Mouse (Mus musculus) ES-E14 (cell line): ENCODE data around the gene Tmbim4. TPM values are rescaled to one million over a fixed set of nuclear protein-coding genes. Genes with fewer than 3 reads are reported as not detected.

Experiments used
- DNase-seq: peaks from one replicate; pipeline ENCODE4 v3.0.0-alpha.2; 2013; ENCODE audit warnings: low read depth, low spot score
- H3K27ac ChIP-seq: 2 replicates; pipeline ENCODE4 v1.5.1; 2012; ENCODE audit warnings: low read depth, mild to moderate bottlenecking, low read length, moderate library complexity, mixed read lengths; ENCODE audit not compliant: poor library complexity, insufficient read depth, severe bottlenecking
- H3K36me3 ChIP-seq: 2 replicates; pipeline ENCODE4 v1.6.1; 2012; ENCODE audit warnings: mild to moderate bottlenecking, low read length, moderate library complexity, mixed read lengths; ENCODE audit not compliant: control insufficient read depth, poor library complexity, insufficient read depth, severe bottlenecking
- H3K4me1 ChIP-seq, 2 experiments: fragments of 150-350 bp in 1 of 2; sonication (generic) in 1 of 2; 2 replicates each; pipeline ENCODE4 v1.6.1; 2012; ENCODE audit warnings: low read length in 2 of 2, mild to moderate bottlenecking in 1 of 2, mixed read lengths in 1 of 2; ENCODE audit not compliant: control insufficient read depth in 2 of 2, insufficient read depth in 2 of 2, poor library complexity in 1 of 2
- H3K4me3 ChIP-seq, 2 experiments: fragments of 150-350 bp in 1 of 2; sonication (generic) in 1 of 2; 2 replicates each; pipeline ENCODE4 v1.5.1; 2012; ENCODE audit warnings: low read length in 2 of 2, low read depth in 1 of 2, mild to moderate bottlenecking in 1 of 2, mixed read lengths in 1 of 2; ENCODE audit not compliant: insufficient read depth in 1 of 2, poor library complexity in 1 of 2, severe bottlenecking in 1 of 2
- H3K9ac ChIP-seq: 2 replicates; pipeline ENCODE4 v1.6.1; 2012; ENCODE audit warnings: low read depth, mild to moderate bottlenecking, low read length, mixed read lengths; ENCODE audit not compliant: poor library complexity, insufficient read depth, severe bottlenecking
- H3K9me3 ChIP-seq: fragments of 150-350 bp; sonication (generic); 2 replicates; pipeline ENCODE4 v1.6.1; 2012; ENCODE audit warnings: low read depth, mild to moderate bottlenecking, low read length; ENCODE audit not compliant: control insufficient read depth, insufficient read depth
- CHD2 ChIP-seq: IDR thresholded peaks from 2 replicates; pipeline ENCODE4 v1.6.1; 2014; ENCODE audit warnings: mild to moderate bottlenecking, low read depth, low read length, inconsistent platforms
- HCFC1 ChIP-seq: IDR thresholded peaks from 2 replicates; pipeline ENCODE4 v1.6.1; 2012; ENCODE audit warnings: low read length, inconsistent platforms, borderline replicate concordance; ENCODE audit not compliant: insufficient read depth
- MAFK ChIP-seq: IDR thresholded peaks from 2 replicates; pipeline ENCODE4 v1.6.1; 2014; ENCODE audit warnings: mild to moderate bottlenecking, low read depth, low read length, inconsistent platforms; ENCODE audit not compliant: insufficient read depth
- ZC3H11A ChIP-seq: IDR thresholded peaks from 2 replicates; pipeline ENCODE4 v1.6.1; 2012; ENCODE audit warnings: low read depth, mild to moderate bottlenecking, inconsistent platforms, low read length, borderline replicate concordance
- ZNF384 ChIP-seq: IDR thresholded peaks from 2 replicates; pipeline ENCODE4 v1.6.1; 2012; ENCODE audit warnings: low read depth, low read length, inconsistent platforms
- in situ Hi-C, 2 experiments: fragments of 600-800 bp; cut with MboI; formaldehyde crosslinking; loops; one replicate each; pipeline ENCODE4 v1.15.1; 2025; ENCODE audit warnings: low sequenced_read_pairs in 2 of 2, inconsistent platforms in 1 of 2; ENCODE audit not compliant: unreplicated experiment in 2 of 2
- total RNA-seq: library from RNA; depleted of rRNA; stranded (reverse); fragments of 300-350 nt; gene quantifications from 2 replicates; pipeline ENCODE4 v1.2.3, GENCODE M21; 2012

Gene Tmbim4
- total RNA-seq, 1 experiment, result 125 TPM

- in situ Hi-C loops, result no loop called here
- no peak for TF ChIP-seq HCFC1
- TF ChIP-seq MAFK, result no peak
- TF ChIP-seq ZC3H11A, result no peak
- TF ChIP-seq ZNF384, result no peak
- TF ChIP-seq CHD2, result no peak
Observed at GRCm38 (mm10) chr10:120168070-120168469, 33.3 kb upstream of the Tmbim4 start.

GRCm38 (mm10) chr10:120169064-120169463, 32.3 kb upstream of the Tmbim4 start:
- peaks cover 6 to 12% of the 10 kb centered on the region in 2 experiments; a peak in 3 of 4 replicates for H3K4me1 ChIP-seq
- TF ChIP-seq ZC3H11A, result no peak
- TF ChIP-seq ZNF384, result no peak
- TF ChIP-seq MAFK, result no peak
- no peak for TF ChIP-seq CHD2
- no peak for TF ChIP-seq HCFC1
- H3K4me3 ChIP-seq, result peak overlapping the region; percentile 12 to 51; a peak in 3 of 4 replicates
- in situ Hi-C loops, result no loop called here
- 0 out of 2 replicates have a peak, but pooled peaks cover 2% of the 10 kb centered on the region for H3K9me3 ChIP-seq
- H3K36me3 ChIP-seq, result peaks cover 4% of the 10 kb centered on the region; the same call in 1 of the 2 replicates
- no peak for DNase-seq
- H3K27ac ChIP-seq, result peak overlapping the region; percentile 92; the same call in 1 of the 2 replicates
- peak overlapping the region; percentile 30; the same call in 1 of the 2 replicates for H3K9ac ChIP-seq

More at GRCm38 (mm10) chr10:120168070-120168469, 33.3 kb upstream of the Tmbim4 start:
- no peak overlapping the region for H3K9ac ChIP-seq
- no peaks in the 10 kb centered on the region for H3K36me3 ChIP-seq
- H3K4me1 ChIP-seq, result peaks cover 6 to 14% of the 10 kb centered on the region in 2 experiments; a peak in 3 of 4 replicates
- no peak overlapping the region for H3K4me3 ChIP-seq
- DNase-seq, result no peak
- peak overlapping the region; percentile 36; the same call in 1 of the 2 replicates for H3K27ac ChIP-seq
- 0 out of 2 replicates have a peak, but pooled peaks cover 2% of the 10 kb centered on the region for H3K9me3 ChIP-seq

- in situ Hi-C loops, result no loop called here
- peak overlapping the region; percentile 92; the same call in 1 of the 2 replicates for H3K27ac ChIP-seq
Observed at GRCm38 (mm10) chr10:120169841-120170240, 31.5 kb upstream of the Tmbim4 start.

GRCm38 (mm10) chr10:120170277-120170676, 31.1 kb upstream of the Tmbim4 start:
- peak overlapping the region; percentile 92; the same call in 1 of the 2 replicates for H3K27ac ChIP-seq
- no peak for TF ChIP-seq ZC3H11A
- TF ChIP-seq HCFC1, result no peak
- no peak for TF ChIP-seq MAFK
- TF ChIP-seq ZNF384, result peak; percentile 17; the same call in 1 of the 2 replicates
- no peak for TF ChIP-seq CHD2
- peaks cover 6 to 10% of the 10 kb centered on the region in 2 experiments; a peak in 3 of 4 replicates for H3K4me1 ChIP-seq
- in situ Hi-C loops, result no loop called here
- 0 out of 2 replicates have a peak, but pooled peaks cover 2% of the 10 kb centered on the region for H3K9me3 ChIP-seq
- peak overlapping the region; percentile 59; the same call in 1 of the 2 replicates for H3K9ac ChIP-seq
- peaks cover 4% of the 10 kb centered on the region for H3K36me3 ChIP-seq
- peak overlapping the region; percentile 17 to 54; a peak in 3 of 4 replicates for H3K4me3 ChIP-seq
- DNase-seq, result no peak

More at GRCm38 (mm10) chr10:120169841-120170240, 31.5 kb upstream of the Tmbim4 start:
- Histone ChIP-seq H3K9me3 (0 out of 2 replicates have a peak, but pooled peaks cover 2% of the 10 kb centered on the region), H3K36me3 (peaks cover 4% of the 10 kb centered on the region; the same call in 1 of the 2 replicates), H3K4me1 (peaks cover 6 to 12% of the 10 kb centered on the region in 2 experiments; a peak in 3 of 4 replicates), H3K4me3 (peak overlapping the region; percentile 12 to 54), H3K9ac (peak overlapping the region; percentile 59; the same call in 1 of the 2 replicates)
- no peak for DNase-seq
- TF ChIP-seq MAFK (no peak), CHD2 (no peak), ZC3H11A (no peak), HCFC1 (no peak), ZNF384 (no peak)
